Mouse (Mus musculus): ENCODE data around the gene Col16a1. TPM values are rescaled to one million over a fixed set of nuclear protein-coding genes. Genes with fewer than 3 reads are reported as not detected.
A peak's percentile ranks its signal among the peaks of the same experiment; 100 is the strongest.

Gene Col16a1
- polyA plus RNA-seq, 1 experiment from 2014 or later: 36.5 TPM

DNA sequence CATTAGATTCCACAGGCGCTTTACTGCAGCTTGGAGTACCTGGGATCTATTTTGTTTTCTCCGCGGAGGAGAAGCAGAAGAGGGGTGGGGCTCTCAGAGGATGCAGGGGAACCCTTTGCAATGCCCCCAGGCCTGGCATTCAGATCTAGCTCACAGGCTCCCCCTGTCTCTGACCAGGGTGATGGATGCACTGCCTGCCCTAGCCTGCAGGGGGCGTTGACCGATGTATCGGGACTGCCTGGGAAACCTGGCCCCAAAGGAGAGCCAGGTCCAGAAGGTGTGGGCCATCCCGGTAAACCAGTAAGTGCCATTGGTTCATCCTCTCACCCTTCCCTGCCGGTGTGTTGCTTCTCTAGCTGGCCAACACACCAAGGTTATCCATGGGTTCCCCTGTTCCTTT is 19.2 kb downstream of the Col16a1 start:
- H3K4me3 ChIP-seq: no peak overlapping the region
- no peak overlapping the region for H3K27ac ChIP-seq
- 15% methylated on average over 8 of the region's 8 CpGs for WGBS
- peaks cover 15% of the 10 kb centered on the region for H3K27me3 ChIP-seq
- no peak overlapping the region for H3K4me2 ChIP-seq
- no peak for ATAC-seq (replicated peaks; ENCODE audit: insufficient number of reproducible peaks, insufficient read depth, low FRiP score, low read depth)
- no peaks in the 10 kb centered on the region for H3K9me3 ChIP-seq (replicated peaks)
- no peaks in the 10 kb centered on the region for H3K36me3 ChIP-seq
- H3K9ac ChIP-seq: no peak overlapping the region
- no peaks in the 10 kb centered on the region for H3K4me1 ChIP-seq (replicated peaks)

GRCm38 (mm10) chr4:130070523-130070922 is 22.9 kb downstream of the Col16a1 start:
- Histone ChIP-seq H3K9me3 (replicated peaks) (no peaks in the 10 kb centered on the region), H3K4me2 (no peak overlapping the region), H3K9ac (no peak overlapping the region), H3K4me3 (no peak overlapping the region), H3K27me3 (peaks cover 15% of the 10 kb centered on the region; the same call in 1 of the 2 replicates), H3K4me1 (replicated peaks) (0 out of 2 replicates have a peak, but pooled peaks cover 6% of the 10 kb centered on the region), H3K36me3 (no peaks in the 10 kb centered on the region), H3K27ac (no peak overlapping the region)
- no peak for ATAC-seq (replicated peaks; ENCODE audit: insufficient number of reproducible peaks, insufficient read depth, low FRiP score, low read depth)
- 58% methylated on average over 3 of the region's 3 CpGs for WGBS

DNA sequence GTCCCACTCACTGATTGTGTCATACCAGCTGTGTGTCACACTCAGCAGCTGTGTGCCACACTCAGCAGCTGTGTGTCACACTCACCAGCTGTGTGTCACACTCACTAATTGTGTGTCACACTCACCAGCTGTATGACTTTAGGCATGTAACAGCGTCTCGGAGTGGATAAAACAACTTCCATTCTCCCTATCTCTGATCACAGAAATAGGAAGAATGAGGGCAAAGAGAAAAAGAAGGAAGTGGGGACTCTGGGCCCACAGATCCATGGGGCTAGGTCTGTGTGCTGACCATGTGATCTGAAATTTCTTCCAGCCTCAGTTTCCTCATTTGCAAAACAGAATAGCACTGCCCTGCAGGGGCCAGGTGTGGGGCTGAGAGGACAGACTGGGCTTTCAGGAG is 24.1 kb downstream of the Col16a1 start:
- Histone ChIP-seq H3K4me2 (no peak overlapping the region), H3K4me3 (no peak overlapping the region), H3K4me1 (replicated peaks) (0 out of 2 replicates have a peak, but pooled peaks cover 6% of the 10 kb centered on the region), H3K27me3 (peaks cover 22% of the 10 kb centered on the region), H3K9ac (no peak overlapping the region), H3K27ac (no peak overlapping the region), H3K36me3 (no peaks in the 10 kb centered on the region), H3K9me3 (replicated peaks) (no peaks in the 10 kb centered on the region)
- ATAC-seq (replicated peaks; ENCODE audit: insufficient number of reproducible peaks, insufficient read depth, low FRiP score, low read depth): no peak
- WGBS: 84% methylated on average over 2 of the region's 2 CpGs

DNA sequence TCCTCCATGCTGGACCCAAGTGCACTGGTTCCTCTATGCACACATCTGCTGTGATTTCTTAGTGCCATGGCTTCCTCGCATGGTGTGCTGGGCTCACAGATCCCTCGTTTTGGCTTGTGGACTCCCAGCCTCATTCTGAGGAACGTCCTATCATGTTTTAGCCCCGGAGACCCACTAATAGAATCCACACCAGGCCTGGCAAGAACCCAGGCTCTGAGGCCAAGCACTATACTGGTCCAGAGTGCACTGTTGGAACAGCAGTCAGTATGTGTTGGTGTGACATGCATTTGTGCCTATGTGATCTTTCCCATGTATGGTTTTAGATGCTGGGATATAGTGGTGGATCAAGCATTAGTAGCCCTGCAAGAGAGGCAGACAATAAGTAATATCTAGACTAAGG is 25.7 kb downstream of the Col16a1 start:
- H3K9ac ChIP-seq: no peak overlapping the region
- ATAC-seq (replicated peaks; ENCODE audit: insufficient number of reproducible peaks, insufficient read depth, low FRiP score, low read depth): no peak

GRCm38 (mm10) chr4:130074761-130075515 is 27.3 kb downstream of the Col16a1 start:
- ATAC-seq (replicated peaks; ENCODE audit: insufficient number of reproducible peaks, insufficient read depth, low FRiP score, low read depth): 0 out of 2 replicates have a peak, but pooled peaks have one; percentile 37
- Histone ChIP-seq H3K36me3 (no peaks in the 10 kb centered on the region), H3K4me1 (replicated peaks) (0 out of 2 replicates have a peak, but pooled peaks cover 6% of the 10 kb centered on the region), H3K27me3 (peaks cover 47% of the 10 kb centered on the region), H3K4me2 (no peak overlapping the region), H3K9me3 (replicated peaks) (no peaks in the 10 kb centered on the region), H3K27ac (no peak overlapping the region), H3K9ac (no peak overlapping the region), H3K4me3 (no peak overlapping the region)
- WGBS: 62% methylated on average over 17 of the region's 17 CpGs

More for the DNA sequence above, 25.7 kb downstream of the Col16a1 start:
- Histone ChIP-seq H3K27ac (no peak overlapping the region), H3K9me3 (replicated peaks) (no peaks in the 10 kb centered on the region), H3K27me3 (peaks cover 36% of the 10 kb centered on the region), H3K4me1 (replicated peaks) (0 out of 2 replicates have a peak, but pooled peaks cover 6% of the 10 kb centered on the region), H3K4me3 (no peak overlapping the region), H3K4me2 (no peak overlapping the region), H3K36me3 (no peaks in the 10 kb centered on the region)
- 63% methylated on average over 4 of the region's 4 CpGs for WGBS

DNA sequence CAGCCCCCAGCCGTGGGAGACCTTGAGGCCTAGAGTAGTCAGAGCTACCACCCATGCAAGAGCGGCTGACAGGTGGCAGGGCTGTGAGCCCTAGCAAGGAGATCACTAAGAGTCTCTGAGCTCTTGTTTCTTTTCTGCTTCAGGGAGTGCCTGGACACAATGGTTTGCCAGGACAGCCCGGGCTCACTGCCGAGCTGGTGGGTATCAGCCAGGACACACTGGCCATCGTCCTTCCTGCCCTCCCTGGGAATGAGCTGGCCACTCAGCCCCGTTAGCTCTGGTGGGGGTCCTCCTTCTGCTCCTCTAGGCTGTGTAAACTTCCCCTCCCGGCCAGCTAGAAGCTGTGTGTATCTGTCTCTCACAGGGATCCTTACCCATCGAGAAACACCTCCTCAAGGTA is 29.2 kb downstream of the Col16a1 start:
- Histone ChIP-seq H3K4me3 (no peak overlapping the region), H3K4me1 (replicated peaks) (peaks cover 15% of the 10 kb centered on the region), H3K36me3 (no peaks in the 10 kb centered on the region), H3K27ac (no peak overlapping the region), H3K9ac (no peak overlapping the region), H3K9me3 (replicated peaks) (no peaks in the 10 kb centered on the region), H3K27me3 (peaks cover 54% of the 10 kb centered on the region), H3K4me2 (no peak overlapping the region)
- no peak for ATAC-seq (replicated peaks; ENCODE audit: insufficient number of reproducible peaks, insufficient read depth, low FRiP score, low read depth)
- 50% methylated on average over 8 of the region's 8 CpGs for WGBS

- Histone ChIP-seq H3K27me3 (peaks cover 57% of the 10 kb centered on the region), H3K9ac (no peak overlapping the region), H3K4me3 (no peak overlapping the region), H3K36me3 (no peaks in the 10 kb centered on the region), H3K4me1 (replicated peaks) (peaks cover 20% of the 10 kb centered on the region), H3K9me3 (replicated peaks) (no peaks in the 10 kb centered on the region), H3K4me2 (no peak overlapping the region), H3K27ac (no peak overlapping the region)
- no peak for ATAC-seq (replicated peaks; ENCODE audit: insufficient number of reproducible peaks, insufficient read depth, low FRiP score, low read depth)
- WGBS: 58% methylated on average over 17 of the region's 17 CpGs
Observed at GRCm38 (mm10) chr4:130078816-130079485, 31.3 kb downstream of the Col16a1 start.

- 46% methylated on average over 3 of the region's 3 CpGs for WGBS
- H3K9me3 ChIP-seq (replicated peaks): no peaks in the 10 kb centered on the region
- H3K27me3 ChIP-seq: peaks cover 57% of the 10 kb centered on the region
- no peak overlapping the region for H3K4me2 ChIP-seq
- H3K9ac ChIP-seq: no peak overlapping the region
- no peak overlapping the region for H3K4me3 ChIP-seq
- H3K36me3 ChIP-seq: no peaks in the 10 kb centered on the region
- ATAC-seq (replicated peaks; ENCODE audit: insufficient number of reproducible peaks, insufficient read depth, low FRiP score, low read depth): no peak
- peaks cover 23% of the 10 kb centered on the region for H3K4me1 ChIP-seq (replicated peaks)
- H3K27ac ChIP-seq: no peak overlapping the region
Observed at GRCm38 (mm10) chr4:130079521-130079920, 31.9 kb downstream of the Col16a1 start.

DNA sequence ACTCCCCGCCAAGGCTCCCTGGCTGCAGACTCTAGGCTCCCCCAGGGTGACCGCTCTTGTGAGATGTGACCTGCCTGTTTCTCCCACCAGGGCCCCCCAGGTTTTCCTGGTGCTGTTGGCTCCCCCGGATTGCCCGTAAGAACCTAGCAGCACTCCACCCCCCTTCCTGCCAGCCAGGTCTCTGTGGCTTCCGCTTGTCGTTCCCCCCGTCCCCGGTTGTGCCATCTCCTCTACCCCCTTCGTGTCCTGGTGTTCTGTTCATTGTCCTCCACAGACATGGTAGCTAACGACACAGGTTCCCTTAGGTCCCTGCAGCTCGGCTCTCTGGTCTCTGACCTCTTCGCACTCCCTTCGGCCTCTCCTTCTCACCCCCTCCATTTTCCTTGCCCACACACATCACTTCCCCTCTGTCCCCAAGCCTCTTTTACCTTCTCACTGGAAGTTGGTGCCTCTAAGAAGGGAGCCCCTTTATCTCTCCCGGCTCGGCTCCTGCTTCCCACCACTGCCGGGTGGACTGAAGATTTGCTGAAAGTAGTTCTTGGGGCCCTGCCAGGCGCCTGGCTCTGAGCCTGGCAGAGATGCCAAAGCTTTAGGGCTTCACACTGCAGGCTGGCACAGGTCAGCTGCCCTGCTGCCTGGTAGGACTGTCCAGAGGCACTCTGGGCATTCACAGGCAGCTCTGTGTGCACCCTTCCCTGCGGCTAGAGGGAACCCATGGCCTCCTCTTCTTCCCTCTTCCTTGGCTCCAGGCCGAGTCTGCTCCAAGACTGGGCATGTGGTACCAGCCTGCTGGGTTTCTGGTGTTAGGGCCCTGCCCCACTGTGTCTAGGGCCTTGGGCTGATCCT is 33.9 kb downstream of the Col16a1 start:
- Histone ChIP-seq H3K4me1 (replicated peaks) (peaks cover 20% of the 10 kb centered on the region), H3K27me3 (peaks cover 47% of the 10 kb centered on the region), H3K27ac (0 out of 2 replicates have a peak overlapping the region, but pooled peaks have one; percentile 2), H3K9ac (no peak overlapping the region), H3K9me3 (replicated peaks) (no peaks in the 10 kb centered on the region), H3K36me3 (no peaks in the 10 kb centered on the region), H3K4me2 (peak overlapping the region; percentile 18; the same call in 1 of the 2 replicates), H3K4me3 (no peak overlapping the region)
- 0 out of 2 replicates have a peak, but pooled peaks have one; percentile 40 for ATAC-seq (replicated peaks; ENCODE audit: insufficient number of reproducible peaks, insufficient read depth, low FRiP score, low read depth)
- 51% methylated on average over 19 of the region's 19 CpGs for WGBS

DNA sequence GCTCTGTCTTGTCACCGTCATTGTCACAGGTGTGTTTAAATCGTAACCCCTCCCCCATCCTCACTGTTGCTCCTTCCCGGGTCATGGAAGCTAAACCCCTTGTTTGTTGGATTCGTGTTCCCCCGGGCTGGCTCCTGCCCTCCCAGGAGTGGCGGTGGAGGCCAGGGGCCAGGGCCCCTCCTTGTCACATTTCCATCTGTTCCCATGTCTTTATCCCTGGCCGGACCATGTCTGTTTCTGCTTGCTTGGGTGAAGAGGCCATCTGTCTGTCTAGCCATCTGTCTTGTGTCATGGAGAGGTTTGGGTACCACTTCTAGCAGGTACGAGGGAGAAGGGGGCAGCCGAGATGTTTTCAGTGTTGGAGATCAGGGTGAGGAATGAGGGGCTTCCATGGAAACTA is 34.6 kb downstream of the Col16a1 start:
- 53% methylated on average over 9 of the region's 9 CpGs for WGBS
- Histone ChIP-seq H3K27me3 (peaks cover 42% of the 10 kb centered on the region), H3K9ac (no peak overlapping the region)

More for the DNA sequence above, 34.6 kb downstream of the Col16a1 start:
- Histone ChIP-seq H3K27ac (no peak overlapping the region), H3K4me2 (no peak overlapping the region), H3K4me3 (no peak overlapping the region), H3K9me3 (replicated peaks) (no peaks in the 10 kb centered on the region), H3K36me3 (no peaks in the 10 kb centered on the region), H3K4me1 (replicated peaks) (peaks cover 20% of the 10 kb centered on the region)
- no peak for ATAC-seq (replicated peaks; ENCODE audit: insufficient number of reproducible peaks, insufficient read depth, low FRiP score, low read depth)

Measured in heart, embryonic 15.5 days (tissue).